Mouse (Mus musculus) forebrain, embryonic 11.5 days (tissue): ENCODE measurements at regions not wholly inside any gene's neighbourhood (a gene's known extent, or its start where the extent isn't known, plus 50 kb on each side); places are given as distances from the start of the nearest gene placed in this dataset.
"Not testable (repeated sequence)": the region's sequence is repeated elsewhere in the genome, so short reads cannot be mapped to it uniquely, and the experiment has no call there.

Experiments used
- ATAC-seq: fragments of 200-750 bp; cut with Nextera tagmentation; replicated peaks from 2 replicates; pipeline ENCODE4 v1.8.0; 2017; ENCODE audit warnings: moderate TSS enrichment; ENCODE audit not compliant: low FRiP score
- DNase-seq: peaks from one replicate; pipeline ENCODE4 v3.0.0-alpha.2; 2017; ENCODE audit warnings: low spot score
- H3K27ac ChIP-seq: fragments of 300-500 bp; sonication (generic); 2 replicates; pipeline ENCODE4 v1.5.1; 2014; ENCODE audit warnings: low read depth, low read length
- H3K27me3 ChIP-seq: fragments of 300-500 bp; sonication (generic); 2 replicates; pipeline ENCODE4 v1.6.1; 2014; ENCODE audit warnings: mild to moderate bottlenecking, low read length, mixed read lengths; ENCODE audit not compliant: control insufficient read depth, insufficient read depth
- H3K36me3 ChIP-seq: fragments of 300-500 bp; sonication (generic); 2 replicates; pipeline ENCODE4 v1.6.1; 2014; ENCODE audit warnings: mild to moderate bottlenecking, low read length, moderate library complexity, mixed read lengths; ENCODE audit not compliant: control insufficient read depth, insufficient read depth
- H3K4me1 ChIP-seq: fragments of 300-500 bp; sonication (generic); replicated peaks from 2 replicates; pipeline ENCODE4 v1.6.1; 2014; ENCODE audit warnings: low read length, mixed read lengths; ENCODE audit not compliant: control insufficient read depth, insufficient read depth
- H3K4me2 ChIP-seq: fragments of 300-500 bp; sonication (generic); 2 replicates; pipeline ENCODE4 v1.6.1; 2014; ENCODE audit warnings: low read depth, mild to moderate bottlenecking, low read length, moderate library complexity, mixed read lengths; ENCODE audit not compliant: severe bottlenecking
- H3K4me3 ChIP-seq: fragments of 300-500 bp; sonication (generic); 2 replicates; pipeline ENCODE4 v1.5.1; 2014; ENCODE audit warnings: low read depth, low read length
- H3K9ac ChIP-seq: fragments of 300-500 bp; sonication (generic); 2 replicates; pipeline ENCODE4 v1.6.1; 2014; ENCODE audit warnings: low read length
- H3K9me3 ChIP-seq: fragments of 300-500 bp; sonication (generic); 2 replicates; pipeline ENCODE4 v1.6.1; 2016; ENCODE audit warnings: low read length, mixed read lengths; ENCODE audit not compliant: control insufficient read depth
- WGBS: fragments of 180-500 bp; shearing (Covaris S2); extraction: QIAGEN DNeasy Blood & Tissue Kit; methylation state at CpG from one replicate; pipeline ENCODE4 v1.1.7; 2014; 5-methylcytosine and 5-hydroxymethylcytosine counted together

GRCm38 (mm10) chr16:86853398-86853797 is 500.6 kb upstream of the N6amt1 start:
- no peak for ATAC-seq
- 74% methylated on average over 1 of the region's 1 CpGs for WGBS

GRCm38 (mm10) chr16:86838457-86839337 is 515.3 kb upstream of the N6amt1 start:
- DNase-seq (no peak), ATAC-seq (no peak)
- 43% methylated on average over 6 of the region's 6 CpGs for WGBS

More at GRCm38 (mm10) chr16:86853398-86853797, 500.6 kb upstream of the N6amt1 start:
- Histone ChIP-seq H3K9ac (no peak overlapping the region), H3K9me3 (no peaks in the 10 kb centered on the region), H3K4me1 (no peaks in the 10 kb centered on the region), H3K27ac (no peak overlapping the region), H3K4me2 (no peak overlapping the region), H3K36me3 (no peaks in the 10 kb centered on the region), H3K27me3 (no peaks in the 10 kb centered on the region), H3K4me3 (no peak overlapping the region)
- no peak for DNase-seq

DNA sequence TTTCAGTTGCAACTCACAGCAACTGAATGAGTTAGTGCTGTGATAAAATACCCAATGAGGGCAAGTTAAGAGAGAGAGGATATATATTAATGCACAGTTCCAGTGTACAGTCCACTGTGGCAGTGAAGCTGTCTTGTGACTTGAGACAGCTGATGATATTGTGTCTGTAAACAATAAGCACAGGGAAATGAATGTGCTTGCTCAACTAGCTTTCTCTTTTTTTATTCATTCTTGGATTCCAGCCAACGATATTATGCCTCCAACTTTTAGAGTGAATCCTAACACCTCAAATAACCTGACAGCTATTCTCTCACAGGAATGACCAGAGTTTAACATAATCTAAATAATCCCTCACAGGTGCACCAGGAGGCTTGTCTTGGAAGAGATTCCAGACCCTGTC is 526.3 kb upstream of the N6amt1 start:
- Histone ChIP-seq H3K9ac (no peak overlapping the region), H3K4me1 (no peaks in the 10 kb centered on the region), H3K27ac (no peak overlapping the region), H3K4me3 (no peak overlapping the region), H3K4me2 (no peak overlapping the region), H3K27me3 (no peaks in the 10 kb centered on the region), H3K36me3 (no peaks in the 10 kb centered on the region), H3K9me3 (no peaks in the 10 kb centered on the region)
- ATAC-seq = no peak
- no peak for DNase-seq
- WGBS = 80% methylated on average over 1 of the region's 1 CpGs

More at GRCm38 (mm10) chr16:86838457-86839337, 515.3 kb upstream of the N6amt1 start:
- H3K27ac ChIP-seq = no peak overlapping the region
- no peaks in the 10 kb centered on the region for H3K4me1 ChIP-seq
- no peaks in the 10 kb centered on the region for H3K27me3 ChIP-seq
- H3K4me2 ChIP-seq = no peak overlapping the region
- no peak overlapping the region for H3K4me3 ChIP-seq
- no peaks in the 10 kb centered on the region for H3K9me3 ChIP-seq
- H3K36me3 ChIP-seq = no peaks in the 10 kb centered on the region
- no peak overlapping the region for H3K9ac ChIP-seq

DNA sequence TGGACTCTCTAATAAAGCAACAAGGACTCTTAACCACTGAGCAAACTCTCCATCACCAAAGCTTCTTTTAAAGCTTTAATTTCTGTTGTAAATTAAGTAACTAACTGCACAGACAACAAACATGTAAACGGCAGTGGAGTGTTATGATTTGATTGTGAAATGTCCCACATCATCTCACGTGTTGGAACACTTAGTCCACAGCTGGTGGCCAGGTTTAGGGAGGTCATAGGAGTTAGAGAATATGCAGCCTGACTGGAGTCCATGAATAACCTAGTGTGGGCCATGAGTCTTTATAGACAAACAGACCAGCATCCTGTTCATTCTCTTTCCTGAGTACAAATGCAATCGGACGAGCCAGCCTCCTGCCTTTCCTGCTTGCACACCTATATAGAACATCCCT is 527.3 kb upstream of the N6amt1 start:
- DNase-seq (no peak), ATAC-seq (no peak)
- Histone ChIP-seq H3K27me3 (no peaks in the 10 kb centered on the region), H3K9ac (no peak overlapping the region), H3K4me3 (no peak overlapping the region), H3K36me3 (no peaks in the 10 kb centered on the region), H3K9me3 (no peaks in the 10 kb centered on the region), H3K4me2 (no peak overlapping the region), H3K4me1 (no peaks in the 10 kb centered on the region), H3K27ac (no peak overlapping the region)
- 92% methylated on average over 4 of the region's 4 CpGs for WGBS

DNA sequence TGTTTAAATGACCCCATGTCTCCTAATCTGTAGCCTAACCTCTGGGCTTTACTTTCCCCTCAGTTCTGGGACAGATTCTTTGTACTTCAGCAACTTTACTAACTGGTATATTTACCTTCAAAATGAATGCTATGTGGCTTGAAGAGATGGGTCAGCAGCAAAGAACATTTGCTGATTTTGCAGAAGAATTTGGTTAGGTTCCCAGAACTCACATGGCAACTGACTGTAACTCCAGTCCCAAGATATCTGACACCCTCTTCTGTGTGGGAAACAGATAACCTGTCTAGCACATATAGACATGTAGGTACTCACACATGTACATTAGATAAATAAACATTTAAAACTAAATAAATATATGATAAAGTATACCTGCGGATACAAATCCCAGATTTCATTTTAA is 530.5 kb upstream of the N6amt1 start:
- Histone ChIP-seq H3K27ac (no peak overlapping the region), H3K9ac (no peak overlapping the region), H3K36me3 (no peaks in the 10 kb centered on the region), H3K27me3 (no peaks in the 10 kb centered on the region), H3K9me3 (no peaks in the 10 kb centered on the region), H3K4me1 (no peaks in the 10 kb centered on the region), H3K4me3 (no peak overlapping the region), H3K4me2 (no peak overlapping the region)
- DNase-seq (no peak), ATAC-seq (no peak)
- WGBS = 93% methylated on average over 1 of the region's 1 CpGs

GRCm38 (mm10) chr16:86821586-86821985 is 532.4 kb upstream of the N6amt1 start:
- 86% methylated on average over 2 of the region's 2 CpGs for WGBS
- Histone ChIP-seq H3K27ac (no peak overlapping the region), H3K4me2 (no peak overlapping the region), H3K9me3 (no peaks in the 10 kb centered on the region), H3K4me1 (no peaks in the 10 kb centered on the region), H3K9ac (no peak overlapping the region), H3K27me3 (no peaks in the 10 kb centered on the region), H3K36me3 (no peaks in the 10 kb centered on the region), H3K4me3 (no peak overlapping the region)
- DNase-seq (no peak), ATAC-seq (no peak)

GRCm38 (mm10) chr16:86818639-86819038 is 535.3 kb upstream of the N6amt1 start:
- ATAC-seq, H3K9ac ChIP-seq, H3K27ac ChIP-seq, H3K4me1 ChIP-seq, H3K4me3 ChIP-seq, H3K36me3 ChIP-seq, H3K27me3 ChIP-seq, H3K9me3 ChIP-seq, H3K4me2 ChIP-seq, DNase-seq: not testable (repeated sequence)
- 82% methylated on average over 1 of the region's 1 CpGs for WGBS

DNA sequence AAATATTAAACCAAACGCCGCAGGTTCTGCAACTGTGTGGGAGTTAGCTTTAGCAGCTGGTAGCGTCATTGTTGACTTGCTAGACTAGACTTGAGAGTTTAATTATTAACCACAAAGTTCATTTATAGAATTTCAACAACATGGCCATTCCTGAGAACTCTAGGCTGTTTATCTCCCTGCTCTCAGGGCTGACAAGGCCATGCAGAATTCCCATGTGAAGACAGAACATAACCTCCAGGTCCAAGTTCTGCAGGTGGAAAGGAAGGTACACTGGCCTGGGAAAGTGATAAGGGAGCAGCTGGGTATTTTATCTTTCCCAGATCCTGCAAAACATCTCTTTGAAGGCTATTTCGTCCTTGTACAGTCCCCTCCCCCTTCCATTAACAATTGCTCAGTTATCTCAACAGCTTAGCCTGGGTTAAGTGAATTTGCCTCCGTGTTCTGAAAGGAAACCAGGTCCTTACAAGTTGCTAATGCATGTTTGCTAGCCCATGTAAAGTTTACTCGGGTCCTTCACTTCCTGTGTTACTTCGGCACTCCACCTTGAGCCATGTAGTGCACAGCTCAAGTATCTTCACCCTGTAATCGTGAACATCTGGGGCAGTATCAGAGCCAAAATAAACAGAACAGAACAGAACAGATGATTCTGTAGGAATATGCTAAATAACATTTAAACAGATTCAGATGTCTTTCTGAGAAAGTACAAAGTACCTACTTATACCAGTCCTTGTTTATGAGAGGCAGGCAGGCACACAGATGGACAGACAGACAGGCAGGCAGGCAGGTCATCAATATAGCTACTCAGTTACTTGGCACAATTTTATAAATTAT is 537.0 kb upstream of the N6amt1 start:
- no peak overlapping the region for H3K9ac ChIP-seq
- DNase-seq (no peak), ATAC-seq (no peak)
- WGBS = 77% methylated on average over 8 of the region's 8 CpGs
- H3K4me2 ChIP-seq = no peak overlapping the region
- H3K4me1 ChIP-seq = no peaks in the 10 kb centered on the region
- no peaks in the 10 kb centered on the region for H3K36me3 ChIP-seq
- no peaks in the 10 kb centered on the region for H3K27me3 ChIP-seq
- no peaks in the 10 kb centered on the region for H3K9me3 ChIP-seq
- H3K4me3 ChIP-seq = no peak overlapping the region
- H3K27ac ChIP-seq = no peak overlapping the region
